9 mouse cellular contexts compared by ENCODE assay signal in genomic region chr6:115991108-115991880, GRCm38 (mm10). TPM values are rescaled to one million over a fixed set of nuclear protein-coding genes. Genes with fewer than 3 reads are reported as not detected.
DNase-seq lines count a peak whose midpoint lies in the region; ATAC-seq and TF ChIP-seq lines count a peak whose summit lies in the region.
"Had no signal": no experiment of that assay in that cellular context is flagged by ENCODE, and none has a peak within 500 bp of the region (broad histone marks: within the 10 kb centered on the region; RNA-seq: fewer than 3 reads in every experiment).

No protein-coding gene starts in this region.

- H3K4me1 ChIP-seq in heart, embryonic 10.5 days = peaks cover 78% of the 10 kb centered on the region
- H3K4me1 ChIP-seq in heart, embryonic 16.5 days (ENCODE audit: control insufficient read depth, insufficient read depth, low read length) = peaks cover 13% of the 10 kb centered on the region
- H3K4me1 ChIP-seq in lung, embryonic 14.5 days (ENCODE audit: insufficient read depth) = peaks cover 18% of the 10 kb centered on the region
- peaks cover 3% of the 10 kb centered on the region for H3K4me1 ChIP-seq in stomach, postnatal 0 days (replicated peaks; ENCODE audit: control insufficient read depth, insufficient read depth)

- TF ChIP-seq EP300 in stomach, postnatal 0 days (optimal IDR thresholded peaks at IDR 0.05) = no peak

- peaks cover 48% of the 10 kb centered on the region for H3K27me3 ChIP-seq in heart, embryonic 10.5 days (ENCODE audit: insufficient read depth, poor library complexity, severe bottlenecking)
- peaks cover 8% of the 10 kb centered on the region for H3K27me3 ChIP-seq in heart, embryonic 16.5 days (ENCODE audit: control insufficient read depth, insufficient read depth, low read length)
- peaks cover 18% of the 10 kb centered on the region for H3K27me3 ChIP-seq in lung, embryonic 14.5 days (ENCODE audit: insufficient read depth, low read length)
- no peaks in the 10 kb centered on the region; the same call in 1 of the 2 replicates for H3K27me3 ChIP-seq in stomach, postnatal 0 days (ENCODE audit: control insufficient read depth, insufficient read depth, low read length)

- no peak for DNase-seq in heart, embryonic 10.5 days (ENCODE audit: low spot score)
- DNase-seq in heart, postnatal 36 days = no peak
- DNase-seq in adrenal gland, adult 8-10 months = peak; percentile 82
- peak; percentile 60 for DNase-seq in lung, embryonic 14.5 days
- no peak for DNase-seq in stomach, postnatal 0 days (ENCODE audit: low spot score)
- no peak for DNase-seq in urinary bladder, postnatal 4 days (ENCODE audit: low spot score in 2 of 2)
- DNase-seq in T-cell, adult 2 months (ENCODE audit: low spot score) = no peak

- peak overlapping the region; percentile 82 for H3K27ac ChIP-seq in heart, embryonic 10.5 days
- H3K27ac ChIP-seq in heart, embryonic 16.5 days (ENCODE audit: low read length) = peak overlapping the region; percentile 60
- peak overlapping the region; percentile 79; the same call in 1 of the 2 replicates for H3K27ac ChIP-seq in lung, embryonic 14.5 days (ENCODE audit: low read depth)
- peak overlapping the region; percentile 75 for H3K27ac ChIP-seq in stomach, postnatal 0 days (replicated peaks)

- ATAC-seq in heart, embryonic 16.5 days (replicated peaks; ENCODE audit: extremely low read depth, insufficient read depth, low FRiP score) = no peak
- ATAC-seq in lung, embryonic 14.5 days (ENCODE audit: insufficient read depth) = no peak
- ATAC-seq in stomach, postnatal 0 days (ENCODE audit: low FRiP score, low TSS enrichment) = no peak; the same call in 1 of the 2 replicates

- WGBS in heart, embryonic 10.5 days = 28% methylated on average over 13 of the region's 13 CpGs
- WGBS in heart, embryonic 16.5 days = 41% methylated on average over 13 of the region's 13 CpGs
- WGBS in lung, embryonic 14.5 days = 28% methylated on average over 13 of the region's 13 CpGs
- WGBS in stomach, postnatal 0 days = 37% methylated on average over 13 of the region's 13 CpGs

- H3K4me2 ChIP-seq in heart, embryonic 16.5 days (ENCODE audit: low read depth, low read length) = peak overlapping the region; percentile 68
- peak overlapping the region; percentile 91 for H3K4me2 ChIP-seq in lung, embryonic 14.5 days
- H3K4me2 ChIP-seq in stomach, postnatal 0 days (replicated peaks; ENCODE audit: low read depth) = peak overlapping the region; percentile 81

- H3K4me3 ChIP-seq in heart, embryonic 10.5 days = peak overlapping the region; percentile 63
- H3K4me3 ChIP-seq in heart, embryonic 16.5 days (ENCODE audit: low read length) = peak overlapping the region; percentile 61
- H3K4me3 ChIP-seq in lung, embryonic 14.5 days (ENCODE audit: low read depth, low read length) = peak overlapping the region; percentile 70
- H3K4me3 ChIP-seq in stomach, postnatal 0 days (ENCODE audit: low read depth, low read length) = peak overlapping the region; percentile 60

- peak overlapping the region; percentile 75 for H3K9ac ChIP-seq in heart, embryonic 16.5 days (ENCODE audit: low read length)
- peak overlapping the region; percentile 77 for H3K9ac ChIP-seq in lung, embryonic 14.5 days
- peak overlapping the region; percentile 68 for H3K9ac ChIP-seq in stomach, postnatal 0 days (ENCODE audit: low read length)

- H3K36me3 ChIP-seq in heart, embryonic 10.5 days = peaks cover 10% of the 10 kb centered on the region; the same call in 1 of the 2 replicates
- H3K36me3 ChIP-seq in heart, embryonic 16.5 days (ENCODE audit: control insufficient read depth, insufficient read depth) = no peaks in the 10 kb centered on the region
- peaks cover 21% of the 10 kb centered on the region for H3K36me3 ChIP-seq in lung, embryonic 14.5 days (ENCODE audit: insufficient read depth)
- no peaks in the 10 kb centered on the region for H3K36me3 ChIP-seq in stomach, postnatal 0 days (ENCODE audit: control insufficient read depth, insufficient read depth, low read length)

- H3K9me3 ChIP-seq in heart, embryonic 10.5 days = no peaks in the 10 kb centered on the region
- peaks cover 9% of the 10 kb centered on the region for H3K9me3 ChIP-seq in heart, embryonic 16.5 days (replicated peaks; ENCODE audit: control insufficient read depth, low read length)
- no peaks in the 10 kb centered on the region for H3K9me3 ChIP-seq in lung, embryonic 14.5 days (ENCODE audit: low read depth, low read length)
- no peaks in the 10 kb centered on the region for H3K9me3 ChIP-seq in stomach, postnatal 0 days (ENCODE audit: control insufficient read depth, low read length)

- no peak for TF ChIP-seq CTCF in lung, embryonic 14.5 days (IDR thresholded peaks at IDR 0.05; ENCODE audit: low read depth)
- TF ChIP-seq CTCF in stomach, postnatal 0 days (IDR thresholded peaks at IDR 0.05; ENCODE audit: low read depth) = no peak

- intact Hi-C loops in heart, postnatal 36 days (cut with DNase I) = no loop called here

RNA-seq across cellular contexts. Expression of gene Plxnd1, which starts 3.5 kb away (rescaled TPM):
- polyA plus RNA-seq in heart, embryonic 10.5 days (2016; fragmentation: Nextera tagmentation; extraction: Ambion mirVana) = 42.9 and 61.7 TPM in 2 replicates
- total RNA-seq in heart, postnatal 36 days (2021) = 10 to 100 TPM; 69.9 to 74.6 TPM
- 100 to 1,000 TPM; 176 to 243 (median 208) TPM for total RNA-seq in adrenal gland, adult 8-10 months (2022)
- 46.0 and 49.6 TPM in 2 replicates for polyA plus RNA-seq in heart, embryonic 16.5 days (2015; fragmentation: Nextera tagmentation; extraction: Ambion mirVana)
- 81.9 and 84.2 TPM in 2 replicates for polyA plus RNA-seq in lung, embryonic 14.5 days (2014; fragmentation: Nextera tagmentation; extraction: Ambion mirVana)
- polyA plus RNA-seq in stomach, postnatal 0 days (2015; fragmentation: Nextera tagmentation; extraction: Ambion mirVana) = 9.7 and 10.4 TPM in 2 replicates

RNA-seq across cellular contexts. Expression of gene H1foo, which starts 46.6 kb away (rescaled TPM):
- polyA plus RNA-seq in heart, embryonic 10.5 days (2016; fragmentation: Nextera tagmentation; extraction: Ambion mirVana) = not detected in 2 replicates
- total RNA-seq in heart, postnatal 36 days (2021) = not detected
- total RNA-seq in adrenal gland, adult 8-10 months (2022) = under 1 TPM in 1 of 4 experiments, not detected in 3; 0.40 TPM
- not detected in 2 replicates for polyA plus RNA-seq in heart, embryonic 16.5 days (2015; fragmentation: Nextera tagmentation; extraction: Ambion mirVana)
- not detected in 2 replicates for polyA plus RNA-seq in lung, embryonic 14.5 days (2014; fragmentation: Nextera tagmentation; extraction: Ambion mirVana)
- polyA plus RNA-seq in stomach, postnatal 0 days (2015; fragmentation: Nextera tagmentation; extraction: Ambion mirVana) = not detected in 2 replicates
- total RNA-seq: MEL had no signal

RNA-seq across cellular contexts. Expression of gene Rho, which starts 59.7 kb away (rescaled TPM):
- polyA plus RNA-seq in heart, embryonic 10.5 days (2016; fragmentation: Nextera tagmentation; extraction: Ambion mirVana) = 0.28 TPM in 1 of 2 replicates, not detected in the other
- not detected for total RNA-seq in heart, postnatal 36 days (2021)
- total RNA-seq in adrenal gland, adult 8-10 months (2022) = 1 to 10 TPM in 3 of 4 experiments, under 1 TPM in 1; 0.52 to 1.9 (median 1.2) TPM
- polyA plus RNA-seq in heart, embryonic 16.5 days (2015; fragmentation: Nextera tagmentation; extraction: Ambion mirVana) = 0.16 TPM in 1 of 2 replicates, not detected in the other
- polyA plus RNA-seq in lung, embryonic 14.5 days (2014; fragmentation: Nextera tagmentation; extraction: Ambion mirVana) = 0.09 and 0.18 TPM in 2 replicates
- 0.10 TPM in 2 replicates for polyA plus RNA-seq in stomach, postnatal 0 days (2015; fragmentation: Nextera tagmentation; extraction: Ambion mirVana)
- total RNA-seq: MEL had no signal

Comparison
In these comparisons a context has a peak if more than half of its experiments do, and no peak if none do; other contexts are left out.
1. DNase-seq: peak in adrenal gland, adult 8-10 months (single experiment) and lung, embryonic 14.5 days (single experiment); none in heart, embryonic 10.5 days (single experiment), heart, postnatal 36 days (0 of 2), stomach, postnatal 0 days (single experiment), urinary bladder, postnatal 4 days (0 of 2) and T-cell, adult 2 months (single experiment).
2. Peak in every context shown above with its lines, with median percentiles within 50 percentile points of each other: H3K27ac ChIP-seq, H3K4me3 ChIP-seq, H3K4me2 ChIP-seq and H3K9ac ChIP-seq.